Mouse (Mus musculus) small intestine, adult 2 months (tissue): ENCODE measurements around the gene Entpd6.

ENCODE experiments used
- CTCF ChIP-seq: fragments of 200-500 bp; IDR thresholded peaks from 2 replicates; pipeline ENCODE4 v1.5.1; 2012; ENCODE audit warnings: low read depth, mild to moderate bottlenecking, control low read depth, inconsistent platforms, low read length, moderate library complexity, mixed read lengths; ENCODE audit not compliant: insufficient replicate concordance, insufficient read length; ENCODE audit errors: extremely low read depth
- POLR2A ChIP-seq: fragments of 200-500 bp; IDR thresholded peaks from 2 replicates; pipeline ENCODE4 v1.6.1; 2012; ENCODE audit warnings: low read depth, mild to moderate bottlenecking, control low read depth, inconsistent platforms, low read length, moderate library complexity

DNA sequence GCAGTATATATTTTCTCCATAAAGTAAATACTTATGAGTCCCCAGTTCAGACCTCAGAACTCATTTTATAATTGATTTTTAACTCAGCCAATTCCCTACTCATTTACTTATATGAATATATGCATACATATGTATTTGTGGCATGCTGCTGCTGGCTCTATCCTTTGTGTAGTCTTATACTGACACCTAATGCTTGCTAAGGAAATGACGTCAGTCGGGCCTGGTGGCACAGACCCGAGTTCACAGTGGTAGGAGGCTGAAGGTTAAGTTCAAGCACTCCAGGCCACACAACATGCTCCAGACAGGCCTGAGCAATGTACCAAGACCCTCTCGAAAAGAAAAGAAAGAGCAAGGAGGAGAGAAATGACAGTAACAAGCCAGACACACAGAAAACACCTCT, 7.4 kb upstream of the Entpd6 start:
- TF ChIP-seq CTCF (no peak), POLR2A (no peak)
